Comparison of ENCODE assay signal across 16 mouse cellular contexts in the genomic region with DNA sequence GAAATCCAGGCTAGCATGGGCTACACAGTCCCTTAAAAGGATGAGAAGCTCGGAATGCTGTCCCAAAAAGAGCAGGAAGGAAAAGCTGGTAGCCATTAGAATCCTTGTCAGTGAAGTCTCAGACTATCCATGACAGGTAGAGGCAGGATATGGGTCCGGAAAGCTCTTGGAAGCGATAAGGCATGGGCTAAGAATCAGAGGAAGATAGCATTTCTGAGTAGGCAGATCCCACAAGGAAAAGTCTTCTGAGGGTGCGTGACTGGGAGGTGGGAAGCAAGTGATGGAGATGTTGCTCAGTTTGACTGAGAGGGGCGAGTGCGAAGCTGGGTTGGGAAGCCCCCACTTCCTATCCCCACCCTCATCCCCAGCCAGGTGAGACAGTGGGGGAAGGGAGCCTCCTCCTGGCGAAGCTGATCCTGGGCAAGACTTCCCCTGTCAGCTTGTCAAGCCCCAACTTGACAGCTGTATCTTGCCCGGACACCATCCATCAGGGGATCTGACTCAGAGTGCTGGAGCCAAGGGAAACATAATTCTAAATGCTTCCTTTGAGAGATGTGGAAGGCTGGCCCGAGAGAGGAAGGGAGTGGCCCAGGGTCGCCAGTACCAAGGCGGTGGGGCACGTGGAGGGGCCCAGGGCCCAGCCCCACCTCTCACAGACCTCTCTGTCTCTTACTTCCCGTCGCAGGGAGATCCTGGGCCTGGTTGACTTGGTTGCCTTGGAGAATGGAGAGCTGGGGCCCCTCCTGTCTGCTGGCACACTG. TPM values are rescaled to one million over a fixed set of nuclear protein-coding genes. Genes with fewer than 3 reads are reported as not detected.
DNase-seq lines count a peak whose midpoint lies in the region; ATAC-seq and TF ChIP-seq lines count a peak whose summit lies in the region.
"Had no signal": no experiment of that assay in that cellular context is flagged by ENCODE, and none has a peak within 500 bp of the region (broad histone marks: within the 10 kb centered on the region; RNA-seq: fewer than 3 reads in every experiment).

No protein-coding gene starts in this region.

- no peak for TF ChIP-seq EP300 in stomach, postnatal 0 days (optimal IDR thresholded peaks at IDR 0.05)

- intact Hi-C loops in heart, postnatal 25 days (cut with DNase I): loop anchor here (2.0 kb wide), 1 partner anchor 17 kb away; no protein-coding TSS in a partner anchor
- intact Hi-C loops in left cerebral cortex, postnatal 25 days (cut with DNase I): no loop called here

- peaks cover 24% of the 10 kb centered on the region for H3K4me1 ChIP-seq in heart, embryonic 10.5 days
- H3K4me1 ChIP-seq in lung, adult 2 months (ENCODE audit: control insufficient read depth, insufficient read depth, low read length): peaks cover 6% of the 10 kb centered on the region
- no peaks in the 10 kb centered on the region for H3K4me1 ChIP-seq in stomach, postnatal 0 days (replicated peaks; ENCODE audit: control insufficient read depth, insufficient read depth)

- 20% methylated on average over 14 of the region's 14 CpGs for WGBS in heart, embryonic 10.5 days
- WGBS in lung, adult 2 months: 20% methylated on average over 14 of the region's 14 CpGs
- WGBS in stomach, postnatal 0 days: 24% methylated on average over 14 of the region's 14 CpGs

- no peak for TF ChIP-seq POLR2A in lung, adult 2 months (IDR thresholded peaks at IDR 0.05; ENCODE audit: borderline replicate concordance, extremely low read depth, low read depth, low read length)

- no peak overlapping the region; the same call in 1 of the 2 replicates for H3K4me3 ChIP-seq in heart, embryonic 10.5 days
- H3K4me3 ChIP-seq in lung, adult 2 months (replicated peaks; ENCODE audit: extremely low read depth, low read depth, low read length): no peak overlapping the region
- no peak overlapping the region for H3K4me3 ChIP-seq in stomach, postnatal 0 days (ENCODE audit: low read depth, low read length)
- H3K4me3 ChIP-seq: layer of hippocampus, adult 2 months; left cerebral cortex, adult 2 months; neural tube, embryonic 15.5 days had no signal

- H3K27ac ChIP-seq in heart, embryonic 10.5 days: peak overlapping the region; percentile 63
- peak overlapping the region; percentile 41; the same call in 1 of the 2 replicates for H3K27ac ChIP-seq in stomach, postnatal 0 days (replicated peaks)
- H3K27ac ChIP-seq: layer of hippocampus, adult 2 months; left cerebral cortex, adult 2 months; neural tube, embryonic 15.5 days had no signal

- ATAC-seq in stomach, postnatal 0 days (ENCODE audit: low FRiP score, low TSS enrichment): no peak; the same call in 1 of the 2 replicates

- peaks cover 56% of the 10 kb centered on the region for H3K27me3 ChIP-seq in heart, embryonic 10.5 days (ENCODE audit: insufficient read depth, poor library complexity, severe bottlenecking)
- no peaks in the 10 kb centered on the region for H3K27me3 ChIP-seq in stomach, postnatal 0 days (ENCODE audit: control insufficient read depth, insufficient read depth, low read length)

- DNase-seq in heart, embryonic 10.5 days (ENCODE audit: low spot score): no peak
- DNase-seq in heart, postnatal 25 days (ENCODE audit: low spot score): no peak
- DNase-seq in lung, postnatal 10 days: peak; percentile 45
- DNase-seq in lung, adult 2 months: no peak
- peak; percentile 80 for DNase-seq in kidney, adult 9 months
- no peak for DNase-seq in stomach, postnatal 0 days (ENCODE audit: low spot score)
- no peak for DNase-seq in left cerebral cortex, postnatal 25 days (ENCODE audit: low spot score in 2 of 2)
- DNase-seq in B cell, adult 2 months: no peak
- DNase-seq: cerebellum, postnatal 14 days had no signal

- H3K9me3 ChIP-seq in heart, embryonic 10.5 days: no peaks in the 10 kb centered on the region
- H3K9me3 ChIP-seq in stomach, postnatal 0 days (ENCODE audit: control insufficient read depth, low read length): no peaks in the 10 kb centered on the region
- H3K9me3 ChIP-seq: neural tube, embryonic 15.5 days had no signal

- 0 out of 2 replicates have a peak, but pooled peaks cover 6% of the 10 kb centered on the region for H3K36me3 ChIP-seq in heart, embryonic 10.5 days
- no peaks in the 10 kb centered on the region for H3K36me3 ChIP-seq in stomach, postnatal 0 days (ENCODE audit: control insufficient read depth, insufficient read depth, low read length)
- H3K36me3 ChIP-seq: neural tube, embryonic 15.5 days had no signal

- H3K9ac ChIP-seq in stomach, postnatal 0 days (ENCODE audit: low read length): no peak overlapping the region
- H3K9ac ChIP-seq: neural tube, embryonic 15.5 days had no signal

- TF ChIP-seq CTCF in lung, adult 2 months (IDR thresholded peaks at IDR 0.05; ENCODE audit: insufficient read depth, low read length): no peak
- TF ChIP-seq CTCF in stomach, postnatal 0 days (IDR thresholded peaks at IDR 0.05; ENCODE audit: low read depth): no peak; the same call in 1 of the 2 replicates

- no peak overlapping the region for H3K4me2 ChIP-seq in stomach, postnatal 0 days (replicated peaks; ENCODE audit: low read depth)
- H3K4me2 ChIP-seq: liver, embryonic 11.5 days; neural tube, embryonic 15.5 days had no signal

RNA-seq across cellular contexts. Expression of a gene that starts 14.7 kb away (rescaled TPM):
- polyA plus RNA-seq in heart, embryonic 10.5 days (2016; fragmentation: Nextera tagmentation; extraction: Ambion mirVana): 1.8 and 2.5 TPM in 2 replicates
- 1 to 10 TPM; 1.2 to 1.3 TPM for total RNA-seq in heart, postnatal 25 days (2021)
- polyA plus RNA-seq in lung, adult 2 months (2012; rRNA removed): 2.7 and 3.4 TPM in 2 replicates
- 0.97 and 1.1 TPM in 2 replicates for polyA plus RNA-seq in stomach, postnatal 0 days (2015; fragmentation: Nextera tagmentation; extraction: Ambion mirVana)
- under 1 TPM; 0.18 to 0.64 TPM for total RNA-seq in left cerebral cortex, postnatal 25 days (2021)

RNA-seq across cellular contexts. Expression of a gene that starts 19.2 kb away (rescaled TPM):
- polyA plus RNA-seq in heart, embryonic 10.5 days (2016; fragmentation: Nextera tagmentation; extraction: Ambion mirVana): 7.0 and 8.9 TPM in 2 replicates
- 10 to 100 TPM; 22.3 to 24.3 TPM for total RNA-seq in heart, postnatal 25 days (2021)
- 29.2 and 34.3 TPM in 2 replicates for polyA plus RNA-seq in lung, adult 2 months (2012; rRNA removed)
- polyA plus RNA-seq in stomach, postnatal 0 days (2015; fragmentation: Nextera tagmentation; extraction: Ambion mirVana): 5.2 and 5.3 TPM in 2 replicates
- 10 to 100 TPM; 76.2 to 78.6 TPM for total RNA-seq in left cerebral cortex, postnatal 25 days (2021)

RNA-seq across cellular contexts. Expression of a gene that starts 30.4 kb away (rescaled TPM):
- polyA plus RNA-seq in heart, embryonic 10.5 days (2016; fragmentation: Nextera tagmentation; extraction: Ambion mirVana): 1.5 and 2.0 TPM in 2 replicates
- 1 to 10 TPM; 2.3 to 2.4 TPM for total RNA-seq in heart, postnatal 25 days (2021)
- polyA plus RNA-seq in lung, adult 2 months (2012; rRNA removed): 12.2 and 12.9 TPM in 2 replicates
- 3.2 and 3.7 TPM in 2 replicates for polyA plus RNA-seq in stomach, postnatal 0 days (2015; fragmentation: Nextera tagmentation; extraction: Ambion mirVana)
- total RNA-seq in left cerebral cortex, postnatal 25 days (2021): 1 to 10 TPM; 6.7 to 7.4 TPM

RNA-seq across cellular contexts. Expression of a gene that starts 30.4 kb away (rescaled TPM):
- 95.3 and 107 TPM in 2 replicates for polyA plus RNA-seq in heart, embryonic 10.5 days (2016; fragmentation: Nextera tagmentation; extraction: Ambion mirVana)
- 10 to 100 TPM; 35.6 to 35.9 TPM for total RNA-seq in heart, postnatal 25 days (2021)
- 63.1 and 93.4 TPM in 2 replicates for polyA plus RNA-seq in lung, adult 2 months (2012; rRNA removed)
- 113 and 123 TPM in 2 replicates for polyA plus RNA-seq in stomach, postnatal 0 days (2015; fragmentation: Nextera tagmentation; extraction: Ambion mirVana)
- 10 to 100 TPM; 18.4 to 18.8 TPM for total RNA-seq in left cerebral cortex, postnatal 25 days (2021)

RNA-seq across cellular contexts. Expression of a gene that starts 39.8 kb away (rescaled TPM):
- polyA plus RNA-seq in heart, embryonic 10.5 days (2016; fragmentation: Nextera tagmentation; extraction: Ambion mirVana): 0.09 and 0.14 TPM in 2 replicates
- total RNA-seq in heart, postnatal 25 days (2021): not detected
- polyA plus RNA-seq in lung, adult 2 months (2012; rRNA removed): 0.62 and 17.3 TPM in 2 replicates
- polyA plus RNA-seq in stomach, postnatal 0 days (2015; fragmentation: Nextera tagmentation; extraction: Ambion mirVana): 30.8 and 33.0 TPM in 2 replicates
- under 1 TPM; 0.64 to 0.87 TPM for total RNA-seq in left cerebral cortex, postnatal 25 days (2021)
- total RNA-seq: megakaryocyte, adult 5-6 weeks had no signal
- polyA plus RNA-seq: embryonic facial prominence, embryonic 11.5 days; heart, postnatal 0 days; liver, embryonic 11.5 days had no signal

Comparison
In these comparisons a context has a peak if more than half of its experiments do, and no peak if none do; other contexts are left out.
1. DNase-seq: peak in lung, postnatal 10 days (single experiment) and kidney, adult 9 months (single experiment); none in heart, embryonic 10.5 days (single experiment), heart, postnatal 25 days (single experiment), lung, adult 2 months (single experiment), stomach, postnatal 0 days (single experiment), left cerebral cortex, postnatal 25 days (0 of 2) and B cell, adult 2 months (0 of 2).